Mouse (Mus musculus) myocyte (in vitro differentiated cells): Measurements from ENCODE around the gene Sema3c.

ENCODE experiments used
- E2F4 ChIP-seq: IDR thresholded peaks from one replicate; pipeline ENCODE4 v1.6.1; 2011; ENCODE audit warnings: mild to moderate bottlenecking, control low read depth, moderate library complexity; ENCODE audit not compliant: insufficient read depth
- POLR2A ChIP-seq: IDR thresholded peaks from one replicate; pipeline ENCODE4 v1.6.1; 2011; ENCODE audit warnings: low read depth, mild to moderate bottlenecking, control low read depth, moderate library complexity; ENCODE audit not compliant: insufficient read length

DNA sequence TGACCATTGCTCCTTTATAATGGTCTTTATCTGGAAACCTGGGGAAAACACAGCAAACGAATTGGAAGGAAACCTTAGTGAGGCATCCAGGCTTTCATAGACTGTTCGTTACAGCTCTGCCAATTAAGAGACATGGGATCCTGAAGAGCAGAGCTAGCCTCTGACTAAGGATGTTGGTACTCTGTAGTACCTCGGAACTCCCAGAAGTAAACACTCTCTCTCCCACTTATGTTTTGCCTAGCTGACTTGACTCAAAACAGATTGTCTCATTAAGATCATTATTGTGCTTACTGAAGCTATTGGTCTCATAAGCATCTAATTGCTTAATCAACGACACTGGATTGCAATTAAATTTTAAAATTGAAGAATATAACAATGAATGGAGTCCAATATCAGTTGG is 138.3 kb downstream of the Sema3c start:
- TF ChIP-seq POLR2A = no peak
- TF ChIP-seq E2F4 = no peak
